Mouse (Mus musculus): Measurements from ENCODE around the gene Gabra6.

- no peak for TF ChIP-seq POLR2A (IDR thresholded peaks at IDR 0.05; ENCODE audit: borderline replicate concordance, extremely low read depth, insufficient read depth, insufficient read length, poor library complexity, severe bottlenecking)
- TF ChIP-seq CTCF (IDR thresholded peaks at IDR 0.05; ENCODE audit: borderline replicate concordance, extremely low read depth, insufficient read depth, insufficient read length) = no peak
Observed at GRCm38 (mm10) chr11:42306095-42306494, 14.8 kb downstream of the Gabra6 start.

All from brain, embryonic 14.5 days (tissue).